Mouse (Mus musculus) embryonic facial prominence, embryonic 10.5 days (tissue): Measurements from ENCODE around the gene Stxbp4. TPM values are rescaled to one million over a fixed set of nuclear protein-coding genes. Genes with fewer than 3 reads are reported as not detected.
A peak's percentile ranks its signal among the peaks of the same experiment; 100 is the strongest.

Source experiments
- DNase-seq: peaks from one replicate; pipeline ENCODE4 v3.0.0-alpha.2; 2017; ENCODE audit warnings: low spot score
- H3K27ac ChIP-seq: fragments of 300-500 bp; sonication (generic); replicated peaks from 2 replicates; pipeline ENCODE4 v1.5.1; 2016; ENCODE audit warnings: mild to moderate bottlenecking
- H3K27me3 ChIP-seq: fragments of 300-500 bp; sonication (generic); replicated peaks from 2 replicates; pipeline ENCODE4 v1.6.1; 2016; ENCODE audit warnings: low read depth, mild to moderate bottlenecking; ENCODE audit not compliant: poor library complexity, severe bottlenecking
- H3K36me3 ChIP-seq: fragments of 300-500 bp; sonication (generic); replicated peaks from 2 replicates; pipeline ENCODE4 v1.6.1; 2016; ENCODE audit warnings: mild to moderate bottlenecking, moderate library complexity
- H3K4me1 ChIP-seq: fragments of 300-500 bp; sonication (generic); 2 replicates; pipeline ENCODE4 v1.6.1; 2016
- H3K4me3 ChIP-seq: fragments of 300-500 bp; sonication (generic); 2 replicates; pipeline ENCODE4 v1.5.1; 2016; ENCODE audit warnings: mild to moderate bottlenecking, moderate library complexity
- H3K9me3 ChIP-seq: fragments of 300-500 bp; sonication (generic); 2 replicates; pipeline ENCODE4 v1.6.1; 2016; ENCODE audit warnings: mild to moderate bottlenecking
- WGBS: fragments of 180-500 bp; shearing (Covaris S2); methylation state at CpG from one replicate; pipeline ENCODE4 v1.1.7; 2016; 5-methylcytosine and 5-hydroxymethylcytosine counted together
- polyA plus RNA-seq: library from polyadenylated mRNA; unstranded; fragments of >200 nt; fragmentation: Nextera tagmentation; extraction: Ambion mirVana; gene quantifications from 2 replicates; pipeline ENCODE4 v1.2.1, GENCODE M21; 2016

Gene Stxbp4
- polyA plus RNA-seq, 1 experiment from 2014 or later: 37.9 TPM

- Histone ChIP-seq H3K4me3 (no peak overlapping the region), H3K27ac (no peak overlapping the region), H3K4me1 (no peaks in the 10 kb centered on the region), H3K27me3 (no peaks in the 10 kb centered on the region), H3K36me3 (no peaks in the 10 kb centered on the region), H3K9me3 (no peaks in the 10 kb centered on the region)
- no peak for DNase-seq
- WGBS: 94% methylated on average over 4 of the region's 4 CpGs
These were observed 167.6 kb downstream of the Stxbp4 start for GRCm38 (mm10) chr11:90470271-90470670.

GRCm38 (mm10) chr11:90464046-90464595, 173.8 kb downstream of the Stxbp4 start:
- Histone ChIP-seq H3K27me3 (no peaks in the 10 kb centered on the region), H3K27ac (no peak overlapping the region), H3K9me3 (no peaks in the 10 kb centered on the region), H3K4me3 (no peak overlapping the region), H3K4me1 (peaks cover 7% of the 10 kb centered on the region), H3K36me3 (no peaks in the 10 kb centered on the region)
- WGBS: 49% methylated on average over 10 of the region's 10 CpGs
- peak; percentile 11 for DNase-seq

GRCm38 (mm10) chr11:90460458-90460857, 177.4 kb downstream of the Stxbp4 start:
- Histone ChIP-seq H3K36me3 (no peaks in the 10 kb centered on the region), H3K4me3 (no peak overlapping the region), H3K27ac (no peak overlapping the region), H3K27me3 (no peaks in the 10 kb centered on the region), H3K4me1 (peaks cover 7% of the 10 kb centered on the region), H3K9me3 (no peaks in the 10 kb centered on the region)
- no peak for DNase-seq
- WGBS: 91% methylated on average over 3 of the region's 3 CpGs

- no peak overlapping the region for H3K27ac ChIP-seq
- 64% methylated on average over 3 of the region's 3 CpGs for WGBS
- peaks cover 3% of the 10 kb centered on the region; the same call in 1 of the 2 replicates for H3K4me1 ChIP-seq
- H3K4me3 ChIP-seq: no peak overlapping the region
- H3K9me3 ChIP-seq: no peaks in the 10 kb centered on the region
- no peaks in the 10 kb centered on the region for H3K27me3 ChIP-seq
- DNase-seq: no peak
- no peaks in the 10 kb centered on the region for H3K36me3 ChIP-seq
These were observed 185.8 kb downstream of the Stxbp4 start for GRCm38 (mm10) chr11:90452134-90452533.

GRCm38 (mm10) chr11:90451506-90451905, 186.4 kb downstream of the Stxbp4 start:
- Histone ChIP-seq H3K27me3 (no peaks in the 10 kb centered on the region), H3K4me3 (no peak overlapping the region), H3K9me3 (no peaks in the 10 kb centered on the region), H3K4me1 (peaks cover 3% of the 10 kb centered on the region; the same call in 1 of the 2 replicates), H3K27ac (no peak overlapping the region), H3K36me3 (no peaks in the 10 kb centered on the region)
- 87% methylated on average over 5 of the region's 5 CpGs for whole genome bisulfite sequencing
- no peak for DNase-seq

- H3K27ac ChIP-seq: no peak overlapping the region
- 91% methylated on average over 2 of the region's 2 CpGs for WGBS
- no peaks in the 10 kb centered on the region for H3K4me1 ChIP-seq
- no peaks in the 10 kb centered on the region for H3K9me3 ChIP-seq
- H3K27me3 ChIP-seq: 0 out of 2 replicates have a peak, but pooled peaks cover 10% of the 10 kb centered on the region
- no peaks in the 10 kb centered on the region for H3K36me3 ChIP-seq
- H3K4me3 ChIP-seq: no peak overlapping the region
- no peak for DNase-seq
These were observed 195.4 kb downstream of the Stxbp4 start for GRCm38 (mm10) chr11:90442462-90442861.

GRCm38 (mm10) chr11:90440851-90441250, 197.0 kb downstream of the Stxbp4 start:
- Histone ChIP-seq H3K36me3 (no peaks in the 10 kb centered on the region), H3K27me3 (0 out of 2 replicates have a peak, but pooled peaks cover 10% of the 10 kb centered on the region), H3K4me1 (no peaks in the 10 kb centered on the region), H3K4me3 (no peak overlapping the region), H3K9me3 (no peaks in the 10 kb centered on the region), H3K27ac (no peak overlapping the region)
- no peak for DNase-seq
- WGBS: 79% methylated on average over 3 of the region's 3 CpGs

- no peaks in the 10 kb centered on the region for H3K36me3 ChIP-seq
- H3K27ac ChIP-seq: no peak overlapping the region
- 75% methylated on average over 5 of the region's 5 CpGs for WGBS
- no peaks in the 10 kb centered on the region for H3K4me1 ChIP-seq
- H3K27me3 ChIP-seq: 0 out of 2 replicates have a peak, but pooled peaks cover 10% of the 10 kb centered on the region
- no peak overlapping the region for H3K4me3 ChIP-seq
- no peaks in the 10 kb centered on the region for H3K9me3 ChIP-seq
- DNase-seq: no peak
These were observed 199.1 kb downstream of the Stxbp4 start for GRCm38 (mm10) chr11:90438768-90439167.

Other genes with a start within 250 kb of the Stxbp4 start
- gene Hlf, start 247.2 kb downstream of the Stxbp4 start, polyA plus RNA-seq: 0.93 and 1.2 TPM in 2 replicates
- 30.2 and 36.4 TPM in 2 replicates for gene Cox11, start 89 bp upstream of the Stxbp4 start, polyA plus RNA-seq
- gene Tom1l1, start 50.3 kb upstream of the Stxbp4 start, polyA plus RNA-seq: 19.3 and 20.6 TPM in 2 replicates